Mouse (Mus musculus): ENCODE results near the gene Dpf2. TPM values are rescaled to one million over a fixed set of nuclear protein-coding genes. Genes with fewer than 3 reads are reported as not detected.

Gene Dpf2
- polyA plus RNA-seq (2015; fragmentation: Nextera tagmentation; extraction: Ambion mirVana), result 52.6 and 59.0 TPM in 2 replicates

DNA sequence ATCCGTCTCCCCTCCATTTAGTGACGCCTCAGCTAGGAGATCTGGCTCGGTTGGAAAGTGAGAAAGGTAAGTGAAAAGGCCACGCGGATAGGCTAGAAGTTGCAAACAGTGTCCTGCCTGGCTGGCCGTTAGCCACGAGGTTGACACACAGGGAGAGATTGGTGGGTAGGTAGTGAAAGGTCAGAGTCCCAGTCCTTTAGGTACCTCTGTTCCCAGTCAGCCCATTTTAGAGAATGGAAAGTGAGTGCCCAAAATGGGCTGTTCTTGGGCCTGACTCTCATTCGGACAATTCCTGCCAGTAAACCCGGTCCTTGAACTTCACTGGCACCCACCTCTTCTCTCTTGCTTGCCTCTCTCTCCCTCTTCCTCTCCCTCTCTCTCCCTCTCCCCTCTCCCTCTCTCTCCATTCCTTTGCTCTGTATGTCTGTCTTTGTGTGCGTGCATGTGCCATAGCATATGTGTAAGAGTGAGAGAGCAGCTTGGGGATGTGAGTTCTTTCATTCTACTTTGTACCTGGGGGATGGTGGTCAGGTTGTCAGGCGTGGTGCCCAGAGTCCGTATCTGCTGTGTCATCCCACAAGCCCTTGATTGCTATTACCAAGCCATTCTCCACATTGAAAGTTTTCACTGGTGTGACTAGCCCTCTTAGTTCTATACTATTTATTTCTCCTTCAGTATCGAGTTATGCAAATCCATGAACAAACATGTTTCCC lies at the start of gene Dpf2:
Dpf2 (minus strand) TSS at position 4 of the 713 bp plus-strand sequence.

DNA sequence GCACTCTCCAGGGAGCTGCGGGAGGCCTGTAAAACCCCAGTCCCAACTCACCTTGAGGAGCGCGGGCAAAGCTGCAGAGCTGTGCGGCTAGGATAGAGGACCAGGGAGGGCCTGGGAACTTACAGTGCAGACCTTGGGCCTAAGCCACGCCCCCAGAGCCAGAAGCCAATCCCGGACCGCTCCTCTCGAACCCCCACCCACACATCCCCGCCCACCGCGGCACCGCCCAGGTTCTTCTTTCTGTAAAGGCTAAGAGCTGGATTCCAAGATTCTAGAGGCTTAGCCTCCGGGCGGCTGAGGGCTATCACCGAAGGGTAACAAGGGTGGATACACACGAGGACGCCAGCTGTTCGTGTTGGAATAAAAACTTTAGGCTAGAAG lies 11.9 kb upstream of the Dpf2 start, which contains the start of gene Cdc42ep2:
Cdc42ep2 (minus strand) TSS at position 104 of the 381 bp plus-strand sequence.

DNA sequence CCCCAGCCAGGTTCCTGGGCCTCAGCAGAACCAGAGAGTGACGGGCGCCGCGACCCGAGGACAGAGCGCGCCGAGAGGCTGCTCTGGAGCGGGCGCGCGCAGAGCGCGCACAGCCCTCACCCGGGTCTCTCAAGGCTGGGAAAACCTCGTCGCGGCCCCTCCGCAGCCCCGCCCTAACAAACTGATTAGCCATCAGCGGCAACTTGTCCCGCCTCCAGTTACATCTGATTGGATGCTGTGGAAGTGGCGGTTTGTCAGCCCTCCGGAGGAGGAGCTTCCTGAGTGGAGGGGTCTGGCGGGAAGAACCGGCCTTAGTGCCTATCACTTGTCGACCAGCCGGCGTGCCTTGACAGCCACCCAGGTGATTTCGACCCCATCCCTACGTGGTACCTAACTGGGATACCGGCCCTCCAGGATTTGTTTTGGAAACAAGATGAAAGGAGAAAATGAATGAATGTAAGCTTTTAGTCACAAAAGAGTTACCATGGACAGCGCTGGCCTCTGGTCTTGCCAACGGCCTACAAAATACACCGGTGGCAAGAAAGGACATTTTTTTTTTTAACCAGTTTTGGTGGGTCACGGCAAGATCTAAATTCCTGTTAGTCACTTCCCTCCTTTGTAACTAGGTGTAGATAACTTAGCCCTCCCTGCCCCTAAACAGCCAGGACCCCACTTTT lies 18.7 kb downstream of the Dpf2 start, which contains the start of gene Tigd3:
Tigd3 (minus strand) TSS at position 148 of the 677 bp plus-strand sequence.

DNA sequence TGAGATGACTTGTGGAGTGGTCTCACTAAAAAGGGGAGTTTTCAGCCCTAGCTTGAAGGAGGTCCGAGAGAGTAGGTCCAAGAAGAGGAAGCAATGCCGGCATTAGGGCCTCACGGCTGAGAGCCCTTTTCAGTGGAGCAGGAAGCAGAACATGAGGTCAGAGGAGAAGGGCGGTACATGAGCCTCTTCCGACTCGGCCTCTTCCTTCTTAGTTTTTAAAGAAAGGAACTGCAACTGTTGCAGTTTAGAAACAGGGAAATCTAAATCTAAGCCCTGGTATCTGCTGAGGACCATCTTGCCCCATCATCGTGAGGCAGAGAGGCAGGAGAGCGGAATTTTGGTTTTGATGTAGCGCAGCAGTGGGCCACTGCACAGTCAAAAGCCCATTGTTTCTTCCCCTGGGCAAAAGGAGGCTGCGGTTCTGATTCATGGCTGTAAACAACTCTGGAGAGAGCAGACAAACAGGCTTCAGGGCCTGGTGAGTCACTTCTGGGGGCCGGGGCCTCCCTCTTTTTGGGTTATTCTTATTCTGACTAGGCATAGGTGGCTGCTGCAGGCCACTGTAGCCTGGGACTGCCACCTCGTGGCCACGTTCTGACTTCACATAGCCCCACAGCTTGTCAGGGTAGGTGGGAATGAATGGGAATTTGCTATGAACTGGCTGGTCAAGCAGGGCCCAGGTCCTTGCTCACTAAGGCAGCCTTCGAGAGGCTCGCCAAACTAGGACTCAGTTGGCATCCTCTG lies 35.0 kb downstream of the Dpf2 start, which contains the start of gene Slc25a45:
Slc25a45 (plus strand) TSS at position 191 of the 744 bp plus-strand sequence.

DNA sequence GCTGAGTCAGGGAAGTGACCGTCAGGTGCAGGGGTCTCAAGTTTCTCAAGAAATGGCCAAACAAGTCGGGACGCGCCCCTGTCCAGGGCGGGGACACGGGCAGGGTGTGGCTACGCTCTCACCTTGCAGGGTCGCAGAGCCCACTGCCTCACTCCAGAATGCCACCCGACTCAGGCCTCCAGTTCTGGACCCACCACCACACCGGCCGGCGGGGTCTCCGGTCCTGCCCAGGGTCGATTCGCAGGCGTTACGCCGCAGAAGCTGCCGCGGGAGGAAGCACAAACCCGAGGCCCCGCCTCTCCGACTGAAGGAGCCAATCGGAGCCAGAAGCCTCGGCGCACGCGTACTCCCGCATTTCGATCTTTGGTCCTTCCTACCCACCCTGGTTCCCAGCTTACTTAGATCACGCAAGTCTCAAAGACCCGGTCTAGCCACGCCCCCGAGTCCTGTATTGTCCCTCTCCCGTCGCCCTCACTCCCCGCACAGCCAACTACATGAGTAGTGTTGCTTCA lies 37.8 kb downstream of the Dpf2 start, which contains the start of gene Frmd8:
Frmd8 (minus strand) TSS at position 306 of the 512 bp plus-strand sequence.

Other genes starting within 250 kb of the Dpf2 start
- 14.1 and 14.4 TPM in 2 replicates for gene Sipa1, start 249.3 kb downstream of the Dpf2 start, polyA plus RNA-seq (2015; fragmentation: Nextera tagmentation; extraction: Ambion mirVana)
- gene Map3k11, start 224.3 kb downstream of the Dpf2 start, polyA plus RNA-seq (2015; fragmentation: Nextera tagmentation; extraction: Ambion mirVana), result 11.8 and 12.4 TPM in 2 replicates
- gene Pcnx3, start 224.1 kb downstream of the Dpf2 start, polyA plus RNA-seq (2015; fragmentation: Nextera tagmentation; extraction: Ambion mirVana), result 8.9 and 9.8 TPM in 2 replicates
- gene Kcnk7, start 208.6 kb downstream of the Dpf2 start, polyA plus RNA-seq (2015; fragmentation: Nextera tagmentation; extraction: Ambion mirVana), result 0.33 and 0.46 TPM in 2 replicates
- 120 and 126 TPM in 2 replicates for gene Ehbp1l1, start 186.7 kb downstream of the Dpf2 start, polyA plus RNA-seq (2015; fragmentation: Nextera tagmentation; extraction: Ambion mirVana)
- 52.4 and 60.2 TPM in 2 replicates for gene Fam89b, start 183.4 kb downstream of the Dpf2 start, polyA plus RNA-seq (2015; fragmentation: Nextera tagmentation; extraction: Ambion mirVana)
- 27.7 and 29.5 TPM in 2 replicates for gene Ltbp3, start 172.1 kb downstream of the Dpf2 start, polyA plus RNA-seq (2015; fragmentation: Nextera tagmentation; extraction: Ambion mirVana)
- 62.1 and 63.5 TPM in 2 replicates for gene Scyl1, start 141.6 kb downstream of the Dpf2 start, polyA plus RNA-seq (2015; fragmentation: Nextera tagmentation; extraction: Ambion mirVana)
- gene Frmd8, start 37.7 kb downstream of the Dpf2 start, polyA plus RNA-seq (2015; fragmentation: Nextera tagmentation; extraction: Ambion mirVana), result 14.8 and 15.1 TPM in 2 replicates
- gene Slc25a45, start 35.2 kb downstream of the Dpf2 start, polyA plus RNA-seq (2015; fragmentation: Nextera tagmentation; extraction: Ambion mirVana), result 3.7 and 4.5 TPM in 2 replicates
- gene Tigd3, start 18.9 kb downstream of the Dpf2 start, polyA plus RNA-seq (2015; fragmentation: Nextera tagmentation; extraction: Ambion mirVana), result 0.47 and 0.54 TPM in 2 replicates
- 18.8 and 20.3 TPM in 2 replicates for gene Cdc42ep2, start 11.8 kb upstream of the Dpf2 start, polyA plus RNA-seq (2015; fragmentation: Nextera tagmentation; extraction: Ambion mirVana)
- 41.8 and 42.6 TPM in 2 replicates for gene Pola2, start 51.2 kb upstream of the Dpf2 start, polyA plus RNA-seq (2015; fragmentation: Nextera tagmentation; extraction: Ambion mirVana)
- gene Slc22a20, start 73.1 kb upstream of the Dpf2 start, polyA plus RNA-seq (2015; fragmentation: Nextera tagmentation; extraction: Ambion mirVana), result 0.31 and 0.34 TPM in 2 replicates
- 30.2 and 32.8 TPM in 2 replicates for gene Capn1, start 102.9 kb upstream of the Dpf2 start, polyA plus RNA-seq (2015; fragmentation: Nextera tagmentation; extraction: Ambion mirVana)
- gene Syvn1, start 133.6 kb upstream of the Dpf2 start, polyA plus RNA-seq (2015; fragmentation: Nextera tagmentation; extraction: Ambion mirVana), result 16.7 and 19.3 TPM in 2 replicates
- 29.8 and 33.9 TPM in 2 replicates for gene Mrpl49, start 144.8 kb upstream of the Dpf2 start, polyA plus RNA-seq (2015; fragmentation: Nextera tagmentation; extraction: Ambion mirVana)
- gene Fau, start 144.8 kb upstream of the Dpf2 start, polyA plus RNA-seq (2015; fragmentation: Nextera tagmentation; extraction: Ambion mirVana), result 611 and 659 TPM in 2 replicates
- gene Znhit2, start 148.2 kb upstream of the Dpf2 start, polyA plus RNA-seq (2015; fragmentation: Nextera tagmentation; extraction: Ambion mirVana), result 27.6 and 28.5 TPM in 2 replicates
- gene Tm7sf2, start 155.4 kb upstream of the Dpf2 start, polyA plus RNA-seq (2015; fragmentation: Nextera tagmentation; extraction: Ambion mirVana), result 14.6 and 19.7 TPM in 2 replicates
- 37.0 and 41.4 TPM in 2 replicates for gene Vps51, start 164.2 kb upstream of the Dpf2 start, polyA plus RNA-seq (2015; fragmentation: Nextera tagmentation; extraction: Ambion mirVana)
- gene Tmem262, start 167.0 kb upstream of the Dpf2 start, polyA plus RNA-seq (2015; fragmentation: Nextera tagmentation; extraction: Ambion mirVana), result not detected in 2 replicates
- gene Gm28374, start 169.2 kb upstream of the Dpf2 start, polyA plus RNA-seq (2015; fragmentation: Nextera tagmentation; extraction: Ambion mirVana), result 0.35 and 0.64 TPM in 2 replicates
- 46.9 and 47.9 TPM in 2 replicates for gene Zfpl1, start 171.9 kb upstream of the Dpf2 start, polyA plus RNA-seq (2015; fragmentation: Nextera tagmentation; extraction: Ambion mirVana)
- 4.7 and 8.0 TPM in 2 replicates for gene Cdca5, start 172.0 kb upstream of the Dpf2 start, polyA plus RNA-seq (2015; fragmentation: Nextera tagmentation; extraction: Ambion mirVana)
- not detected in 2 replicates for gene AC131692.1, start 181.4 kb upstream of the Dpf2 start, polyA plus RNA-seq (2015; fragmentation: Nextera tagmentation; extraction: Ambion mirVana)
- gene Naaladl1, start 192.8 kb upstream of the Dpf2 start, polyA plus RNA-seq (2015; fragmentation: Nextera tagmentation; extraction: Ambion mirVana), result 0.08 TPM in 1 of 2 replicates, not detected in the other
- 23.3 and 26.6 TPM in 2 replicates for gene Sac3d1, start 205.6 kb upstream of the Dpf2 start, polyA plus RNA-seq (2015; fragmentation: Nextera tagmentation; extraction: Ambion mirVana)
- 14.6 and 15.8 TPM in 2 replicates for gene Snx15, start 215.3 kb upstream of the Dpf2 start, polyA plus RNA-seq (2015; fragmentation: Nextera tagmentation; extraction: Ambion mirVana)
- gene Batf2, start 228.0 kb upstream of the Dpf2 start, polyA plus RNA-seq (2015; fragmentation: Nextera tagmentation; extraction: Ambion mirVana), result 0.28 and 0.30 TPM in 2 replicates
- gene Arl2, start 228.5 kb upstream of the Dpf2 start, polyA plus RNA-seq (2015; fragmentation: Nextera tagmentation; extraction: Ambion mirVana), result 54.9 and 59.2 TPM in 2 replicates

All from urinary bladder, postnatal 0 days (tissue).